Mouse (Mus musculus) heart, postnatal 0 days (tissue): ENCODE results near the gene Mylk.

Experiments
- CTCF ChIP-seq: IDR thresholded peaks from 2 replicates; pipeline ENCODE4 v1.5.1; 2016; ENCODE audit warnings: antibody characterized with exemption, control low read depth, low read depth
- EP300 ChIP-seq: IDR thresholded peaks from 2 replicates; pipeline ENCODE4 v1.6.1; 2016; ENCODE audit warnings: antibody characterized with exemption, low read depth

- TF ChIP-seq CTCF, result no peak
- TF ChIP-seq EP300, result no peak
Measured at GRCm38 (mm10) chr16:34997052-34997451, 252.0 kb downstream of the Mylk start.
